Mouse (Mus musculus) brown adipose tissue, adult 24 weeks (tissue): ENCODE results near the gene Hmox2. TPM values are rescaled to one million over a fixed set of nuclear protein-coding genes. Genes with fewer than 3 reads are reported as not detected.
A peak's percentile ranks its signal among the peaks of the same experiment; 100 is the strongest.

Experiments used
- H3K27ac ChIP-seq: fragments of 200-500 bp; replicated peaks from 2 replicates; pipeline ENCODE4 v1.5.1; 2012; ENCODE audit warnings: low read depth, mild to moderate bottlenecking, low read length
- H3K4me1 ChIP-seq: fragments of 200-500 bp; 2 replicates; pipeline ENCODE4 v1.6.1; 2012; ENCODE audit warnings: low read length, mixed read lengths; ENCODE audit not compliant: control insufficient read depth, insufficient read depth, insufficient read length
- H3K4me3 ChIP-seq: fragments of 200-500 bp; 2 replicates; pipeline ENCODE4 v1.5.1; 2012; ENCODE audit warnings: low read depth, mild to moderate bottlenecking, low read length, moderate library complexity; ENCODE audit not compliant: insufficient read depth
- polyA plus RNA-seq: library from polyadenylated mRNA; stranded (reverse); fragments of >200 nt; gene quantifications from 2 replicates; pipeline ENCODE4 v1.2.4, GENCODE M21; 2012; ENCODE audit not compliant: missing spikeins, insufficient read depth, insufficient read length

Gene Hmox2
- polyA plus RNA-seq, 1 experiment: 74.8 TPM

DNA sequence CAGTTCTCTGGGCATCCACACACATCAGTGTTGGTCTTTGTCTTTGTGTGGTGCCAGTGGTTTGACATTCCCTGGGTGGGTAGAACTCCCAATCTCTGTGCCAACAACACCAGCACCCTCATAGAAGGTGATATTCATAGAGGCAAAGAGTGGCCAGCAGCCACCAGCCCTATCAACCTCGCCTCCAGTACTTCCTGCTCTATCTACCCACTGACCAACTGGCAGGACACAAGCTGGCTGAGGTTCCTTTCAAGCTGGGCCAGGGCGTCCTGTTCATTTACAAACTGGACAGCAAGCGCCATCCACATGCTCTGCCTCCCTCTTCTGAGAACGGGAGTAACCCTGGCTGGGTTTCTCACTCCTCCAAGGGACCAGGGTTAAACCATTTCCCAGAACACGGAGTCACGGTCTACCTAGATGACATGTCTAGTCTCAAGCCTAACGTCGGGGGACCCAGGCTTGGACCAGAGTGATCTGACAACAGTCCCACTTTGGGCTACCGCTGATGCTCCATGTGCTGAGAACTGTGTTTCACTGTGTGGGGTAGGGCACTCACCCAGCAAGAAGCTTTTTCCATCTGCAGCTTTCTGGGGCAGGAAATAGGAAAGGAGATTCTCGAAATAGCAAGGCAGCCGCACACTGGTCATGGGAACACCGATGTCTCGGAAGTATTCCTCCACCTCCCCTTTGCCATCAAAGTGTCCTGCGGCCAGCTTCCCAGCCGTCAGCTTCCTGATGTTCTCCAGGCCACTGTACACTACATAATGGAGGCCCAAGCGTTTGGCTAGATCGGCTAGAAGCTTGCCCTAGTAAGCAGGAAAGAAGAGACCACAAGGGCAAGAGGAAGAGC lies 12.1 kb upstream of the Hmox2 start:
- Histone ChIP-seq H3K27ac (peak overlapping the region; percentile 36), H3K4me3 (no peak overlapping the region), H3K4me1 (peaks cover 5% of the 10 kb centered on the region; the same call in 1 of the 2 replicates)

DNA sequence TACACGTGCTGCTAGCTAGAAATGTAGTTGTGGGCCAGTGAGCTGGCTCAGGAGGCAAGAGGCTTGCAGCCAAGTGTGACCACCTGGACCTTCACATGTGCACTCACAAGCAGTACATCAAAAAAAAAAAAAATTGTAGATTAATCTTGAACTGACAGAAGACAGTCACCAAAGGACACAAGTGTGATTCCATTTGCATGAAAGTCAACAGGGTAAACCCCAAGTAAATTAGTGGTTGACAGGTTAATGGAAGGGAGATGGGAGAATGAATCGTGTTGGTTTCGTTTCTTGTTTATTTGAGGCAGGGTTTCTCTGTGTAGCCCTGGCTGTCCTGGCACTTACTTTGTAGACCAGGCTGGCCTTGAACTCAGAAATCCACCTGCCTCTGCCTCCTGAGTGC lies 8.3 kb upstream of the Hmox2 start:
- Histone ChIP-seq H3K27ac (no peak overlapping the region), H3K4me1 (peaks cover 10% of the 10 kb centered on the region), H3K4me3 (no peak overlapping the region; the same call in 1 of the 2 replicates)

DNA sequence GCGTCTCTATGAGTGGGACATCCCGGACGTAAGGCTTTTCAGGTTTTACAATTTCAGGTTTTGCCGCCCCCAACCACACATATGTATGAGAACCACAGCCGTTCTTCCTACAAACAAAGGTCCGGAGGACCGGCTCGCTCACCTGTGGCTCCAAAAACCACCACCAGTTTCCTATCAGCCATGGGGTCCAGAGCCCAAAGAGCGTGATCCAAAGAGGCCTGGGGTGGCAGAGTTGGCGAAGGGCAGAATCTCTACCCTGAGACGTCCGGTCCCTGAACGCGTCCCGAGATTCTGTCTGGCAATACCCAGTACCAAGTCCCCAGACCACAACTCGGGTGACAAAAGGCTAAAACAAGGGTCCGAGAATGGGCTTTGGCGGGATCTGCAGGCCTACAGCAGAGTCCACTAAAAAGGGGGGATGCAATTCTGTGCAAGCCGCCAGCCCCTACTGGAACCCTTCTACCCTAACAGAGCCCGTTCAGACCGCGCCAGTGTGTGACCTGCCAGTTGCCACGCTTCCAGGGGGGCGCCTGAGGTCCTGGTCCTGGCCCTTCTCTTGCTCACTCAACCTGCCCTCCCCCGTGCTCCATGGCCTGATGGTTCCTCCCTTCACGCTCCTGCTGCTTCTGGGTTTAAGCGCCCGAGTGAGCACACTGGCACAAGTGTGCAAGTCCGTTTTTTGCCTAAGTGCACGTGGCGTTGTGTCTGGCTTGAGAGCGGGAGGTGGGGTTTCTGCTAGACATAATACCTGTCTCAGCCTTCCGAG lies 7.2 kb upstream of the Hmox2 start, which contains the start of gene Nmral1:
TSS of gene Nmral1 (minus strand) at position 604 of the 766 bp plus-strand sequence.
- peaks cover 11% of the 10 kb centered on the region for H3K4me1 ChIP-seq
- peak within 1 kb of the TSS; percentile 84 for H3K4me3 ChIP-seq
- H3K27ac ChIP-seq: no peak within 1 kb of the TSS

DNA sequence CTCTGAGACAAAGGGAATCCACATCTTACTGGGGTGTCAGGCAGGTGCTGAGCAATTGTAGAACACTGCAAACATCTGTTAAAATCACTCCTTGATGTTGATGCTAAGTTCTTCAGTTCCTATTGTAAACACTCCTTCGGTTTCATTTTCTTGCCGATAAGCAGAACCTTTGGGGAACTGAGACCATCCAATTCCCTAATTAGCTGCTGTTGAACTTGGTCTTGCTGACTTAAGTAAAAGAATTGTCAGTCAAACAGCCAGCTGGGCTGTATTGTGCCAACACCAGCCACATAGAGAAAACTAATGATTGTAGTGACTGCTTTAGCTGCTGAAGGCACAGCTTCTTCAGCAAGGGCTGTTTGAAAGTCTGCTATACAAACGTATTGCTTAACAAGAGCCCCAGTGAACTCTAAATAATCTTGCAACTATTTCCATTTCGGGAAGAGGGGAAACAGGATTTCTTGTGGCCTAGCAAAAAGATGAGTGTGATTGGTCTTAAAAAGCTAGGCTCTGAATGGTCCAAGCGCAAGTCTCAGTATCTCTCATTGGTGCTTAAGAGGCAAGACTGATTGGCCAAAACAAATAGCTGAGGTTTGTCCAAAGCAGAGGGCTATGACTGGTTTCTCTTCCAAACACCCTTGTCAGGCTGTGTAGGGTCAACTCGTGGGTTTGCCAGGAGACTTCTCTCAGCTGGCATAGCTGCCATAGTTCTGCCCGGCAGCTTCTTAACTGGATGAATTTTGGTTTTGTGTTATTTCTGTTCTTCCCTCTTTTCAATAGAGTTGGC lies 3.8 kb upstream of the Hmox2 start:
- H3K4me3 ChIP-seq: no peak overlapping the region; the same call in 1 of the 2 replicates
- H3K27ac ChIP-seq: peak overlapping the region; percentile 67
- peaks cover 6% of the 10 kb centered on the region for H3K4me1 ChIP-seq

DNA sequence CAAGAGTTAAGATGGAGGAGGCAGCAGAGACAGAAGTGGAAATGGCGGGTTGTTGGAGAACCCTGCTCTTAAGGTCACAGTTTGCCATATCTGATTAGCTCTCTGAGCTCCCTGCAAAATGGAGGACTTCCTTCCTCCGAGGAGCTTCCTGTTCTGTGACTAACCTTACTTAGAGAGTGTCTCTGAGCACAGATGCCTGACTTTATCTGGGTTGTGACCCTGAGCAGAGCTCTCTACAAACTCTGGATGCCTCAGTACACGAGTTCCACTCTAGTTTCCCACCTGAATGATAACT lies 3.3 kb upstream of the Hmox2 start:
- no peak overlapping the region for H3K4me3 ChIP-seq
- peak overlapping the region; percentile 67 for H3K27ac ChIP-seq
- H3K4me1 ChIP-seq: peaks cover 8% of the 10 kb centered on the region

DNA sequence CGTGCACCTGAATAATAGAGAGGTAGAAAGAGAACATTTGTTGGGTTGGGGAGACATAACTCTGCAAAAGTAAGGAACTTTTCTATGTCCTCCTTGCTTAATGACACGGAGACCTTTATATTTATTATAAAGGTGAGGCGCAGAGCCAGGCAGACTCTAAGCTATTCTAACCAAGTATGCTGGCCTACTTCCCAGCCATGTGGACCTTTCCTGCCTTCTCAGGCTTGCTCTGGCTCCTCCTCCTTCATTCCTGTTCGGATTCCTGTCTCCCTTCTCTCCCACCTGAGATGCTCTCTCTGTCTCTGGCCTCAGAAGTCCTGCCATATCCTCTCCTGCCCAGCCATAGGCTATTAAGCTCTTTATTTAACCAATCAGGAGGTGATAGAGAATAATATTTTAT lies 895 bp upstream of the Hmox2 start:
- peaks cover 11% of the 10 kb centered on the region for H3K4me1 ChIP-seq
- no peak overlapping the region for H3K4me3 ChIP-seq
- H3K27ac ChIP-seq: no peak overlapping the region

DNA sequence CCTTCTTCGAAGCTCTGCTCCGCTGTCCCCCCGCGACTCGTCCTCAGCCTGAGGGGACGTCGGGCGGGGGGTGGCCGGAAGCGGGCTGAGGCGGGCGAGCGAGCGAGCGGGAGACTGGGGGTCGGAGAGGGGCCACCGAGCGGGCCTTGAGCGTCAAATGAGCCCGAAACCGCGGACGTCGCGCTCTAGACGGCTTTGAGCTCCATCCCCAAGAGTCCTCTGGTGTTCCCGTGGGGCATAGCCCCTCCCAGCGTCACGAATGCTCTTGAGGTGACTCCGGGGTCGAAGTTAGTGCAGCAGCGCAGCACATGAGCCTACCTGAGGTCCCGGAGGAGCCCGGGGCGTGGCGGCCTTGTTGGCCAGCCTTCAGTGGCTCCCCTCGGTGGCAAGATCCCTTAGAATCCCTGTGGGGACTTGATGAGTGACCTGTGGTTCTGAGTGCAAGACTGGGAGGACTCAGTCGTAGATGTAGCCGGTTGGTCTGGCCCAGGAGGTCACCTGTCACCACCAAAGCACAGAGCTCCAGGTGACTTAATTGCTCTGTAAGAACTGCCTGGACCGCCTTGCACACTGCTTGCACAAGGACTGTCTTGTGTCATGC lies 467 bp downstream of the Hmox2 start:
- H3K4me1 ChIP-seq: peaks cover 15% of the 10 kb centered on the region
- peak overlapping the region; percentile 88 for H3K4me3 ChIP-seq
- H3K27ac ChIP-seq: peak overlapping the region; percentile 84

DNA sequence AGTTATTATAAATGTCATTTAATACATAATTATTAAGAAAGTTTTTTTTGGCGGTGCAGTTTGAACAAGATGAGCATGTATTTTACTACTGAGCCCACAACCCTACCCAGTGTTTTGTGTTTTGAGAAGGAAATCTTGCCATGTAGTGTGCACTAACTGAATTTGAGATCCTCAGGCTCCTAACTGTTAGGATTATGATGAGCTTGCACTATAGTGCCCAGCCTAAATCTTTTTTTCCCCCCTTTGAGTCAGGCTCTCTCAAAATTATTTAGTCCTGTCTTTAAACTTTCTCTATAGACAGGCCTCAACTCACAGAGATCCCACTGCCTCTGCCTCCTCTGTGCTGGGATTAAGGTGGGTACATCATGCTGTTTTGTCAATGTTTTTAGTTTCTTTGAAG lies 1.4 kb downstream of the Hmox2 start:
- Histone ChIP-seq H3K4me1 (peaks cover 17% of the 10 kb centered on the region), H3K4me3 (peak overlapping the region; percentile 35), H3K27ac (peak overlapping the region; percentile 65)

DNA sequence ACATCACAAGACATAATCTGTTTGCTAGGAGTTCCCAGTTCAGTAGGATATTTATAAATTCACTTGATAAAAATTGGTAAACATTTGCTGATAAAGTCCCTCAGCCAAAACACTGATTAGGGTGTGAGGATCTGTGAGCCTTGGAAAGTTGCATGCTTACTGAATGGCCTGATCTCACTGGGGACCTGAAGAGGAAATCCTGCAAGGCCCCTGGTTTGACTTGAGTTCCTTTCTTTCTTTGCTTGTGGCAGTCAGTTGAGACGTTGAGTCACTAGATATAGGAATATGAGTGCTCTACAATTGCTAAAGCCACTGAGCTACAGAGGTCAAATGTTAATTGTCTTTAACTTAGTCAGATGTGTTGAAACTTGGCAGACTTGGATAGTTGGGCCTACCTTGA lies 1.8 kb downstream of the Hmox2 start:
- H3K27ac ChIP-seq: peak overlapping the region; percentile 42
- peak overlapping the region; percentile 35; the same call in 1 of the 2 replicates for H3K4me3 ChIP-seq

DNA sequence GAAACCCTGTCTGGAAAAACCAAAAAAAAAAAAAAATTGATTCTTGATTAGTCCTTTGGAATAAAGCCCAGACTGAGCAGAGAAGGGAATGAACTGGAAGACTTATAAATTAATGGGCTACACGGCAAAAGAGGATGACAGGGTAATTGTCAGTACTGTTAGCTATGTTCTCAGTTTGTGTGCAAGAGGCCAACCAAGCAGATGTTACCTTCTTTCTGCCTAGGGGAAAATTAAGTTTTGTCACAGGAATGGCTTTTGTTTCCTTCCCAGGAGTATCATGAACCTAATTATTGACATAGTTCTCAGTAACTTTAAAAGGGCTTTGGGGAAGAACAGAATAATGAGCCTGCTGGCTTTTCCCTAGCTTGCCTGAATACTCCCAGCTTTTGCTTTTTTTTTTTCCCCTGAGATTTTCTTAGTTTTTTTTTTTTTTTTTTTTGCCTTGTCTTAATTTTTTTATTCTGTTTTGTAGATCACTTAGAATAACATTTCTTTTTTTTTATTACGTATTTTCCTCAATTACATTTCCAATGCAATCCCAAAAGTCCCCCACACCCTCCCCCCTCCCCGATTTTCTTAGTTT lies 4.7 kb downstream of the Hmox2 start:
- Histone ChIP-seq H3K27ac (0 out of 2 replicates have a peak overlapping the region, but pooled peaks have one; percentile 18), H3K4me3 (no peak overlapping the region), H3K4me1 (peaks cover 19% of the 10 kb centered on the region)

More for the DNA sequence above, 1.8 kb downstream of the Hmox2 start:
- H3K4me1 ChIP-seq: peaks cover 14% of the 10 kb centered on the region

DNA sequence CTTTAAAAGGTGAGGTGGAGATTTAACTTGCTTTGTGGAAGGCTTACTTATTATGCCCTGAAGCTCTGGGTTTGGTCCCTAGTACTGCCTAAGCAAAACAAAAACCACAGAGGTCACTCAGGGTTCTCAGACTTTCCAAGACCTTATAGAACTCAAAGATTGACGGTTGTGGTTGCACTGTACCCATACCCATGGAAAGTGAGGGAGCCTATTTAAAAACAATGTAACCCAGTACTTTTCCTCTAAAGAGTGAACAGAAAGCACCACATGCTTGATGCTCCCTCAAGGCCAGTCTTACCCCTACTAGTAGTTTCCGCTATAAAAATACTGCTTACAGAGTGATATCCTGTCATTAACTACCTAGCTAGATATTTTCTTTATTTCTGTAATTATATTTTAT lies 10.1 kb downstream of the Hmox2 start:
- H3K4me3 ChIP-seq: no peak overlapping the region

DNA sequence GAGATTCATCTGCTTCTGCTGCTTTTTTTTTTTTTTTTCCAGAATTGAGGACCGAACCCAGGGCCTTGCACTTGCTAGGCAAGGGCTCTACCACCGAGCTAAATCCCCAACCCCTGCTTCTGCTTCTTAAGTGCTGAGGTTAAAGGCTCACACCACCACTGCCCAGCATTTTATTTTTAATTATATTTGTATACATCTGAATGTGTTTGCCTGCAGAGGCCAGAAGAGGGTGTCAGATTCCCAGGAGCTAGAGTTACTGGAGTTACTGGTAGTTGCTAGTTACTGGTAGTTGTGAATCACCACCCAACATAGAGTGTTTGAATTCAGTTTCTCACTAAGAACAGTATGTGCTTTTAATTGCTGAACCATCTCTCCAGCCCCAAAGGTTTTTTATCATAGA lies 13.8 kb downstream of the Hmox2 start:
- no peak overlapping the region for H3K27ac ChIP-seq
- H3K4me3 ChIP-seq: no peak overlapping the region
- peaks cover 22% of the 10 kb centered on the region; the same call in 1 of the 2 replicates for H3K4me1 ChIP-seq

More for the DNA sequence above, 10.1 kb downstream of the Hmox2 start:
- H3K27ac ChIP-seq: no peak overlapping the region
- peaks cover 26% of the 10 kb centered on the region for H3K4me1 ChIP-seq

DNA sequence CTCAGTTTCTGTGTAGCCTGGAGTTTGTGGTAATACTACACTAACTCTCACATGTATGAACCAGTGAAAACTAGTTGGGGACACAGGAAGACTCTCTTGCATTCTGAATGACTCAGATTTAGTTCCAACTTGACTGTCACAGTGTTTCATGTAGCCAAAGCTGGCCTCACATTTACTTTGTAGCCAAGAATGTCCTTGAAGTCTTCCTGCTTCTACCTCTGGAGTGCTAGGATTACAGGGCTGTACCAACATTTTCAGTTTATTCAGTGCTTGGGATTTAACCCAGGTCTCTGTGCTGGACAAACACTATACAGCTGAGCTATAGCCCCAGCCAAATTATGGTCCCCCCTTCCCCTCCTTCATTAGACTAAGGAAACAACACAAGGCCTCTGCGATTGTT lies 16.0 kb downstream of the Hmox2 start:
- H3K27ac ChIP-seq: no peak overlapping the region
- H3K4me1 ChIP-seq: peaks cover 12% of the 10 kb centered on the region; the same call in 1 of the 2 replicates
- no peak overlapping the region for H3K4me3 ChIP-seq

DNA sequence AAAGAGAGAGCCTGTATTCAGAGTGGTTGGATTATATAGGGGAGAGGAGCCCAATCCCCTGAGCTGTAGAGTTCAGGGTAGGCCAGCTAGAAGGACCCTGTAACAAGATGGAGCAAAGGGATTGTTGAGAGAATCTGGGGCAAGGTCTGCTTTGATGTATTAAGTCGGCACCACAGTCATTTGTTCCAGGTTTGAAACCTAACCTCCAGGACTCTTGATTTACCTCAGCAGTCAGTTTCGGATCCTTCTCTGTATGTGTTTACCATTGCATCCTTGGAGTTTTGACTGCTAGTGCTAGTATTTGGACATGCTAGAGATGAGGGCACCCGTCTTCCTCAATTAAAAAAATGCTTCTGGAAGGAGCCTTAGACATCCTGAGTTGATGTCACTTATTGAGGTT lies 26.0 kb downstream of the Hmox2 start:
- Histone ChIP-seq H3K4me1 (peaks cover 5% of the 10 kb centered on the region; the same call in 1 of the 2 replicates), H3K4me3 (no peak overlapping the region), H3K27ac (no peak overlapping the region)
